Mouse (Mus musculus) MEL (cell line): ENCODE data around the gene Slc51b.

Experiments
- ETS1 ChIP-seq: IDR thresholded peaks from 2 replicates; pipeline ENCODE4 v1.6.1; 2012; ENCODE audit warnings: low read depth, mild to moderate bottlenecking, inconsistent platforms, low read length, improper control_type of control experiment, moderate library complexity
- MAX ChIP-seq: IDR thresholded peaks from 2 replicates; pipeline ENCODE4 v1.6.1; 2011; ENCODE audit warnings: low read length, improper control_type of control experiment

DNA sequence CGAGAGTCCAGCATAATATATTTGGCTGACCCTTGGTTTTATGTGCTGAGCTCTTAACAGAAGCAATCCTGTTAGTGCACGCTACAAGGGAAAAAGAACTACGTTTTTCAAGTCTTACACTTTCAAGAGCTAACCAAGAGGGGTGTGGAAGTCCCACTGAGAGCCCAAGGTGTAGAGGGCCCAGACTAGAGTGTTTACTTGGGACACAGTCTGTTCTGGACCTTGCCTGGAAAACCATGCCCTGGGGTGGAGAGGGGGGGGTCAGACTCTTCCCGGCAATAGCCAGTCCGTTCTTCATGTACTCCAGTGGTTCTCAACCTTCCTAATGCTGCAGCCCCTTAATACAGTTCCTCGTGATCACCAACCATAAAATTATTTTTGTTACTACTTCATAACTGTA is 22.8 kb downstream of the Slc51b start:
- TF ChIP-seq ETS1 (no peak), MAX (no peak)
